Mouse (Mus musculus): ENCODE measurements around the gene Rgsl1.
"Not testable (repeated sequence)": the region's sequence is repeated elsewhere in the genome, so short reads cannot be mapped to it uniquely, and the experiment has no call there.

Rgsl1 gene

DNA sequence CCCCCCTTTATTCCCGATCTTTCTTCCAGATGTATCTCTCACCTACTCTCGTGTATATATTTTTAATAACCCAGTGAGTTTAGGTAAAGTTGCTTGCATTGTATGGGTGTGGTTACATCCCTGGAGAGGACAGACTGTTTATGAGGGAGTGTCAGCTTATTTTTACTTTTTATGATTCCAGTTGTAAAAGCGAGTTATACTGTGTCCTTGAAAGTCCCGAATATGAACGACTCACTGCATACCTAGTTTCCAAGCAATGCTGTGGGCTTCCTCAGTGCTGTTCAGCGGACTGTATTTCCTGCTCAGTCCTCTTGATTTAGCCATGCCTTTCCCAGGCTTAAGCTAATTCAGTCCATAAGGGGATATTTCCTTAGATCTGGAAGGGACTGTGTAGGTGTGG is 68.8 kb downstream of the Rgsl1 start:
- no peak for DNase-seq (ENCODE audit: low spot score)

DNA sequence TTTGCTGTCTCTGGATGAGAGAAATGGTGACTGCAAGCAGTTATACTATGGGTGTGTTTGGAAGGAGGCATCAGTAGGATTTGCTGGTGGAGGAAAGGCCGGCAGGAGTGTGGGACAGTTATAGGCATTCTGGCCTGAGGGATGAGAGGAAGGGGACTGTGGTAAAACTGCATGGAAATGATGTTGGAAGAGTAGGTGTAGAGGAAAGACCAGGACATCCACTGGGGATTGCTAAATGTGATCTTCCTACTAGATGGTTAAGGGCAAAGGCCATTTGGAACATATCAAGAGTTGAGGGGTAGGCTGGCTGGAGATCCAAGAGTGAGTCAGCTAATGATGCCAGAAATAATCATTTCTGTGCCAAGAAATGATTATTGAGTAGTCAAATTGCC is 73.2 kb downstream of the Rgsl1 start:
- no peak for DNase-seq (ENCODE audit: low spot score)

DNA sequence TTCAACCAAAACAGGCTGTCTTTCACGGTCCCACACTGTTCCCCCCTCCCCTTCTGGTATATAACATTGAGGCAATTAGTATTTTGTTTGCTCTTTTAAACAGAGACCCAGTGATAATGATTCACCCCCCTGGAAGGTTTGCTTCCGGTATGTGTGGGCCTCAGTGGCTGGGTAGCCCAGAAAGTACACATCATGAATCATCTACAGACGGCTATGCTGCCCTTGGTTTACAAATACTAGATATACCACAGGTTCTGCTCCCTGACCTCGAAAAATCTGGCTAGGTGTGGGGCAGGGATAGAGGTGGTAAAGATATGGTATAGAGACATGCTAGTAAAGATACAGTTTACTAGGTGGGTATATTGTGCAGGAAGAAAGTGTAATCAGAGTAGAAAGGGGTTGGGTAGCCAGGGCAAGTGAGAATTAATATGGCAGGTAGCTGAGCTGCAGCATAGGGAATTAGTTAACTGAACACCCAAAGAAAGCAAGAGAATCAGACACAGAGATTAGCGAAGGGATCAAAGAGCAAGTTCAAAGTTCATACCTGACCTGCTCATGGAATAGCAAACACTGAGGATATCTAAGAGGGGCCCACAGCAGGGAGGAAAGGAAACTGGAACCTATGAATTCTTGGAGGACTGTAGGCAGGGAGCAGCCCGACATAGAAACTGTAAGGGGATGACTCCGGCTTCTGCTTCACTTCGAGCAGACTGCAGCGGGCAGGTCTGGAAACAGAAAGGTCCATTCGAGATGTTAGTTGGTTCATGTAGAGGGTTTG is 73.8 kb downstream of the Rgsl1 start:
- no peak for DNase-seq (ENCODE audit: low spot score)

DNA sequence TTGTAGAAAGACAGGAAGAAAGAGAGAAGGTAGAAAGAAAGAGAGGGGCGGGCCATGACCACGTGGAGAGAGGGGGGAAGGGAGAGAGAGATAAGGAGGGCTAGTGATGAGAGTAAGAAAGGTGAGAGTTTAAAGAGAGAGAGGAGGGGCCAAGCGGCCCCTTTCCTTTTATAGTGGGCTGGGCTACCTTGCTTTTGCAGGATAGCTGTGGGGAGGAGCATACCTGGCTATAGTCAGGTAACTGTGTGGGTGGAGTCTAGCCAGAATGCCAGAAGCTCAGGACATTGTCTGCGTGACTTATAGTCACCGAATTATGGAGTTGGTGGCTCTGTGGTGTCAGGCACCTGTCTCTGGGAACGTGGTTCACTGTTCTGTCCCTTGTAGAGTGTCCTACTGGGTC is 74.4 kb downstream of the Rgsl1 start:
- not testable (repeated sequence) for DNase-seq (ENCODE audit: low spot score)

DNA sequence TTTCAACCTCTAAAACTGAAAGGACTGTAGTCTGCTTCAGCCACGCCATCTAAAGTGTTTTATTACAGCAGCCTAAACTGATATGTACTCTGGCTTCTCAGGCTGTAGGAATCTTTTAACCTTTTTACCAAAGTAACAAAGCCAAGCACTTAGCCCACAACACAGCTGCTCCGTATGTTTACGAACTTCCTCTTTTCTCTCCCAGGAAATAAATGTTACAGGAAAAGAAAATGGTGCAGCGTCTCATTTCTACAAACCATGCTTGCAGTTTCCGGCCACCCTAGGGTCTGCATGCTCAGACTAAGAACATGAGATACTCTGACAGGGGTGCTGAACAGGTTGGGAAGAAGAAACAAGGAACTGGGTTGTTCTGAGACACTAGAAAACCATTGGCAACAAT is 75.5 kb downstream of the Rgsl1 start:
- DNase-seq (ENCODE audit: low spot score) = no peak

DNA sequence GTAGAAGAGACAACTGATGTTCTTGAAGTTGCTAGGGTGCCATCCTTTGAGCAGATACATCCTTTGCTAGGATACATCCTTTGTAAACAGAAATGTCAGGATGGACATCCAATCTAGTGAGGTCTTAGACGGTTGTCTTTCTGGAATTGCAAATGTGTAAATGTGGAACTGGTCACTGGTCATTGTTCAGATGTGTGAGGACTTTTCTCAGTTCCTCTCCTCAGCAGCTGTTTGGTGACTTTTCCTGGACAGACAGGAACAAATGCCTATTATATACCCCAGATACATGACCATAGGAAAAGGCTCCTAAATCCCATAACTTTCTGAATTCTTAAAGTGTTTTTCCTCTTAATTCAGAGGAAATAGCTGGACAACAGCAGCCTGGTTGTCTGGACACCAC is 76.7 kb downstream of the Rgsl1 start:
- DNase-seq (ENCODE audit: low spot score) = no peak

DNA sequence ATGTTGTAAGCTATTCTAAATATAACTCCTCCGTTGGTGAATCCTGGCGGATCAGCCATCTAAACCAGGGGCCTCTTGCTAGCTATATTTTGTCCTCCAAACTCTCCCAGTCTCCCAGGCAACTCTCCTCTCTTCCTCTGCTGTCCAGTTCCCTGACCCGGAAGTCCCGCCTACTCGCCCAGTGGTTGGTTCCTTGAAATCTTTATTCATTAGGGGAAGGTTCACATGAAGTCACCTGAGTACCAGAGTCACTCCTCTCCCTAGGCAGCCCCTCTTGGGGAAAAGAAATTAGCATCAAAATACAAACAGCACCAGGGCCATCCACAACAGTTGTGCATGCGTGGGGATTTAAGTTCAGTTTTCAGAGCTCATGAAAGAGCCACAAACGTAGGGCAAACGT is 77.6 kb downstream of the Rgsl1 start:
- no peak for DNase-seq (ENCODE audit: low spot score)

DNA sequence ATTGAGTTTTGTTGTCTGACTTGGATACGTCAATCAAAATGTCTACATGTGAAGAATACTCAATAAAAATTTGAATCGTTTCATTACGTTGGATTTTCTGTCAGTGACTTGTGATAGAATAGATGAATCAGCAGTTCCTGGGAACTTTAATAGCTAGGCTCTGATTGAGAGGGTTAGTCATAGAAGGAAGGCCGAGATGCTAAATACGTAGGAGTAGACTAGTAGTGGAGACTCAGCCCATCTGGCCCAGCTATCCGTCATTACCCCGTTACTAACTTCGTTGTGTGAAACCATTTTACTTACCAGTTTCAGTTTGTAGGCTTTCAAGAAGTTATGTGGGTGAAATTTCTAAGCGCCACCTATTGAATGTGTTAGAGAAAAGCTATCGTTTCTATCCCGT is 79.8 kb downstream of the Rgsl1 start:
- no peak for DNase-seq (ENCODE audit: low spot score)

DNA sequence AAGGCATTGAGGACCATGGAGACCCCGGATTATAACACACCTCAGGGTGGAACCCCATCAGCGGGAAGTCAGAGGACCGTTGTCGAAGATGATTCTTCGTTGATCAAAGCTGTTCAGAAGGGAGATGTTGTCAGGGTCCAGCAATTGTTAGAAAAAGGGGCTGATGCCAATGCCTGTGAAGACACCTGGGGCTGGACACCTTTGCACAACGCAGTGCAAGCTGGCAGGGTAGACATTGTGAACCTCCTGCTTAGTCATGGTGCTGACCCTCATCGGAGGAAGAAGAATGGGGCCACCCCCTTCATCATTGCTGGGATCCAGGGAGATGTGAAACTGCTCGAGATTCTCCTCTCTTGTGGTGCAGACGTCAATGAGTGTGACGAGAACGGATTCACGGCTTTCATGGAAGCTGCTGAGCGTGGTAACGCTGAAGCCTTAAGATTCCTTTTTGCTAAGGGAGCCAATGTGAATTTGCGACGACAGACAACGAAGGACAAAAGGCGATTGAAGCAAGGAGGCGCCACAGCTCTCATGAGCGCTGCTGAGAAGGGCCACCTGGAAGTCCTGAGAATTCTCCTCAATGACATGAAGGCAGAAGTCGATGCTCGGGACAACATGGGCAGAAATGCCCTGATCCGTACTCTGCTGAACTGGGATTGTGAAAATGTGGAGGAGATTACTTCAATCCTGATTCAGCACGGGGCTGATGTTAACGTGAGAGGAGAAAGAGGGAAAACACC is 90.0 kb downstream of the Rgsl1 start:
- no peak for DNase-seq (ENCODE audit: low spot score)

DNA sequence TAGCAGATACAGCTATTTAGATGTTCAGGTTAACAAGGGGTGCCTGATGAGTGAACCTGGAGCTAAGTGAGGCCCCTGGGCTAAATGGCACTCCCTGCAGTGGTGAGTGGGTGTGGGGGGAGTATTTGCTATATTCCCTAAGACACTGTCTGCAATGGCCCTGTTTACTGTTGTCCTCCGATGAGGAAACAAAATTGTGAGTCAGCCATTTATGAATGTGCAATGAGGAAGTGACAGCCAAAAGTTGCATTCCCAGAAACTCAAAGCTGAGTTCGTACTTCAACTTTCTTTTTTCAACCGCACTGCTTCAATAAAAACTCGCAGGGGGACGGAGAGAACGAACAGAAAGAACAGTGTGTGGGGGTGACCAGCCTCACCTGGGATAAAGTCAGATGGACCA is 91.4 kb downstream of the Rgsl1 start:
- DNase-seq (ENCODE audit: low spot score) = no peak

DNA sequence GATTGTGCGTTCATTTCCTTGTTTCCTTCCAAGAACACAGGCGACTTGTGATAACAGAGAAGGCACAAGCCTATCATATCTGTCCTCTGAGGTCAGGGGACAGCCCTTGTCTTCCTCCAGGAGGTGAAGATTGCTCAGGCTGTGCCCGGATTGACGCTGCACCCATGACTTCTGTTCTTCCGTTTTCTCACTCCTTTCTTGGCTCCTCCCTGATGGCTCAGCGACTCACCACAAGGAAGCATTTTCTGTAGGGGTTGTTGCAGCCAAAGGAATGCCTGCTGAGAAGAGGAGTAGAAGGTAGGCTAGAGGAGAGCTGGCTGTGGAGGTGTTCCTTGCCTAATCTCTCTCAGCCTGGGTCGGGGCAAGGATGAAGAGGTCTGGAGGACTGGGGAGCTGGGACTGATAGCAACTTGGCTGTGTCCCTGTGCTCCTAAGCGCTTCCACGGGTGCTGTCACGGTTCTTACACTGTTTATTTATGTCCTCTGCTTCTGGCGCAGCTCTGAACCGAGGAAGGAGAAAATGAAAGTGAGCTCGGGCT is 92.1 kb downstream of the Rgsl1 start:
- DNase-seq (ENCODE audit: low spot score) = no peak

DNA sequence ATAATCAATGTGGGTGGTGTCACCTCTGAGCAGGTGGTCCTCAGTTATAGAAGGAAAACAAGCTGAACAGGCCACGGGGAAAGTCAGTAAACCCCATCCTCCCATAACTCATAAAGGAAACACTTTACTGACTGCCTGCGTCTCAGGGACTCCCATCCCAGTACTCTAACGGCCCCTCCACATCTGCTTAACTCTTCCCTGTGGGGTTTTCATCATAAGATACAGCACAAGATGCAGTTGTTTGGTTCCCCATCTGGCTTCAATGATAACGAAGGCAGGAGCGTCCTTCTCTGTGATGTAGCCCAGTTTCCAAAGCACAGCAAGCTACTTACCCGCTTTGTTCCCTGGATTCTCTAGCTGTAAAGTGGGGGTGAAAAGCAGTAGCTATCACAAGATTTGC is 93.9 kb downstream of the Rgsl1 start:
- no peak for DNase-seq (ENCODE audit: low spot score)

DNA sequence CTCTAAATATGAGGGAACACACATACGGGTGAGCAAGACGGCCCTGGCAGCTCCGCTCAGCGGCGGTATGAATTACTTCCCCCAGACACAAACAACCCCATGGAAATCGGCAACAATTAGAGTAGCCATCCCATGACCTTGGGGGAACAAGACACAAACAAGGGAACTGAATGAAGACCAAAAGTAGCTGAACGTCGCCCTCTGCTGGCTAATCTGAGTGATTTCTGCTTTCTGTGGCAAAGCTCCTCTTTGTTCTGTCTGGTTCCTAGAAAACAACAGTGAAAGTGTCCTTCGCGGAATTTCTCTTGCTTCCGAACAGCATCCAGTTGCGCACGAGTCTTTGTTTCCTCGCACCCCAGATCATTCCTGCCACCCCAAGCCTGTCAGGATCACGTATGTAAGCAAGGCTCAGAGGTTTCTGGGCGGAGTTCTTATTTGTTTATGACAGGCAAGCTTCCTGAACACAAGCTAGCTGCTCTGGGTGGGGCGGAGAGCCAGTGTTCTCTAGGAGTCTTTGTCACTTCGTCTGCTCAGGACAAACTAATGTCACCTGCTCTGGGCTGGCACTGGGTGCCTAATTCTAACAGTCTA is 94.6 kb downstream of the Rgsl1 start, which contains the start of gene Rnasel:
Rnasel (plus strand) TSS at position 216 of the 591 bp plus-strand sequence.
- DNase-seq (ENCODE audit: low spot score) = peak; percentile 48

DNA sequence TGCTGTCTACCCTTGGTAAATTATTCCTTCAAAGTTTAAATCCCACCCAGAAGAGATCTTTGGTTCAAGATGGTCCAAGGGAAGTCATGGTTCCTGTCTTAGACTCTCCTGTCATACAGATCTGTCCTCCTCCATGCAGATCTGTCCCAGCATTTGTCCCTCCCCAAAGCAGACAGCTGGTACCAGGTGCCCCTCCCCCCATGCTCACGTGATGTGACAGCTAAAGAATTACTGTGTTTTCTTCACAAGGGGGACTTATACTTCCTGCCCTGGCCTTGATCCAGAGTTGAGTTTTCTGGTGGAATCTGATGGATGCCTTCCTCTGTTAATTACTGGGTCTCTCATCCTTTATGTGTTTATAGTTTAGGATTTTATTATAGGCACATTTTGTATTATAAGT is 95.4 kb downstream of the Rgsl1 start:
- no peak for DNase-seq (ENCODE audit: low spot score)

DNA sequence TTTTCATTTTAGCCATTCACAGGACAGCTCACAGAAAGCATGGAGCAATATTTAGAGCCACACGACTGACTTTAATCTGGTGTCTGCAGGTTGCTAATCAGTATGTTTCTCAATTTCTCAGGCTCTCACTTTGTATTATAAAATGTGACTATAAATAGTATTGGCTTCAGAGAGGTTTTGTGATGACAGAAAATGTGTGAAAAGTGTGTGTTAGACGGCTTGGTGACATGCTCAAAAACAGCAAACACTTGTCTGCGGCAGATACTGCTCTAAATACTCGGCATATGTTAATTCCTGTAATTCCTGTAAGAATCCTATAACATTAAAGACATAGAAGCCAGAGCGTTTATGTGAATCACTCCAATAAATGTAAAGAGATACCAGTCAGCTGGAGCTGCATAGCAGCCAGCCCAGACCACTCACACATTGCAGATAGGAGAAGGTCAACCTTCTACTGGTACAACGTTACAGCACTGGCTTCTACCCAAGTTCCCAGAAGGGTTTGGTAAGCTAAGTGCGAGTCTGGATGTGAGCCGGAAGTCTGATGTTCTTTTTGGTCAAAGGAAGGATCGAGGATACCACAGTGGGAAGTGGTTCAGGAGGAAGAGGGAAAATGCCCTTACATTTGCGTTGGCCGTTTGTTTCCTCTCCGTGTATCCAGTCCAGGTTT is 95.9 kb downstream of the Rgsl1 start:
- no peak for DNase-seq (ENCODE audit: low spot score)

DNA sequence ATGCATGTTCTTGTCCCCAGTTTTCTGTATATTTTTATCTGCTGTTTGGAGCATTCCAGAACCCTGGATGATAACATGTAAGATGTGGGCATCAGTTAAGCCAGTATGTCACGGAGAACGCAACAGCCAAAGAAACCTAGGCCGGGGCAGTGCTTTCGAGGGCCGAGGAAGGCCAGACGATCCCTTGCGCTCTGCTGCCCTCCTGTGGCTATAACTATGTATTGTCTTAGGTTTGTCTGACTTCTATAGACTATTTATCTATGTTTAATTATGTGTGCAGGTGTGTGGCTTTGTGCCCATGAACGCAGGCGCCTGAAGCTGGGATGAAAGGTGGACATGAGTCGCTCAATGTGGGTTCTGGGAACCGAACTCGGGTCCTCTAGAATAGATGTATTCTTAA is 97.2 kb downstream of the Rgsl1 start:
- DNase-seq (ENCODE audit: low spot score) = peak; percentile 52

DNA sequence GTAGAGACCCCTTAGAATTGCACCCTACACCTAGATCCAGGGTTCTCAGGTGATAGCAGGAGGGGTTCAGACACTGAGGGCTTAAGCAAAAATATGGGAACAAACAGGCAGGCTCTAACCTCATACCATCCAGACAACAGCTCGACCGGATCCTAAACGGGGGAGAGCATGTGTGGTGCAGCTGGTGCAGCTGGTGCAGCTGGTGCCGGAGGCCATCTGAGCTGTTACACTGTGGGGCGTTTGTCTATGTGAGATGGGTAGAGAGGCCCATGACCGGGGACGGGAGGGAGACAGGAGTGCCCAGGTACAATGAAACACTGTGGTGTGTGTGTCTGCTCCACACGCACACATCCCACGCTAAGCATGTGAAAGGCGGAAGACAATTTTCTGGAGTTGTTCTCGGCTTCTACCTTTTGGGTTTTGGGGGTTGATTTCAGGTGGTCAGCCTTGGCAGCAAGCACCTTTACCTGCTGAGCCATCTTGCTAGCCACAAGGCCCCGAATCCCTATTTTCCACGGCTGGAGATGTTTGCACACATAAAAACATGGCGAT is 97.7 kb downstream of the Rgsl1 start:
- no peak for DNase-seq (ENCODE audit: low spot score)

DNA sequence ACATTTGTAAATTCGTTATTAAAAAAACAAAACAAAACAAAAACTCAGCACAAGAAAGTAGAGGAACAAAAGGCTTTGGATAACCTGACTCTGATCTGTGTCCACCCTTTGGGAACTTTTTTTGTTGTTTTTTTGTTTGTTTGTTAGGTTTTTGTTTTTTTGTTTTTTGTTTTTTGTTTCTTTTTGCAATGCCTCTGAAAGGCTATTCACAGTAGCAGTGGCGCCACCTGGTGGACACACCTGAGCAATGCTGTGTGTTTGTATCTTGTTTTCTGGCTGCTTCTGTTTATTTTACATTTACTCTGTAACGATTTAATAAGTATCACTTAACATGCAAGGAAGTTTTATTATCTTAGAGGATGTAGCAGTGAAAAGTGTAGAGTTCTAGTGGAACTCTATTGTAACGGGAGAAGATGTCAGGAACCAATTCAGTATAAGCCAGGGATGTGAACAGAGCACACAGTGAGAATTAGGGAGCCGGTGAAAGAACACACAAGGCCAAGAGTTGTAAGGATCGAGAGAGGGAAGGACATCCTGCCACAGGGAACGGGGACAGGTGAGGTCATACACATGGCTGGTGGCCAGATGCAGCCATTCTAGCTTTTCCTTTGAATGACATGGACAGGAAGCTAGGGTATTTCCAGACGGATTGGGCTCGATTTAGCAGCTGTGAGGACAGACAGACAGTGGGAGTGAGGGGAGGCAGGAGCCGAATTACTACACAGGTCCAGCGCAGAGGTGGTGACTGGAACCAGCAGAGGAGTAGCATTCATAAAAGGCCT is 101.4 kb downstream of the Rgsl1 start:
- peak; percentile 82 for DNase-seq (ENCODE audit: low spot score)

DNA sequence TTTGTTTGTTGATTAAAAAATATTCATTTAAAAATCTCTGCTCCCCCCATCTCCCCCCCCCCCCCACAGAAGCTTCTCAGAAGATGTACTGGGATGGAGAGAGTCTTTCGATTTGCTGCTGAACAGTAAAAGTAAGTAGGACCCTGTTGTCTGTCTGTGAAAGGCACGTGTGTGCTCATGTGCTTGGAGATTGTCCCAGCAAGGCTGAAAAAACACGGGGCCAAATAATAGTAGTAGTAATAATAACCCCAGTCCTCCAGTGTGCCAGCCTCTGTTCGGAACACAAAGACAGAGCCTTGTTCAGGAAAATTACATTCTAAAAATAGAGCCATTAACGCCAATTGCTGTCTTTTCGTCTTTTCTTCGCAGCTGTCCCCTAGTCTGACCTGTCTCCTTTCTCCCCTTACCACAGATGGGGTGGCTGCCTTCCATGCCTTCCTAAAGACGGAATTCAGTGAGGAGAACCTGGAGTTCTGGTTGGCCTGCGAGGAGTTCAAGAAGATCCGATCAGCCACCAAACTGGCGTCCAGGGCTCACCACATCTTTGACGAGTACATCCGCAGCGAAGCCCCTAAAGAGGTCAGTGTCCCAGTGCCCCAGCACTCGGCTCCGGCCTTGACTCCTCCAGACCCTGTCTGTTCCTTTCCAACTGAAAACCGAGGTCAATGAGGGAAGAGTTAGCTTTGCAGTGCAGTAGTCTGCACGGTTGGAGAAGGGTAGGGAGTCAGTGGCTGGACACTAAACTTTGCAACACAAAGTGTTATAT is 102.2 kb downstream of the Rgsl1 start:
- no peak for DNase-seq (ENCODE audit: low spot score)

DNA sequence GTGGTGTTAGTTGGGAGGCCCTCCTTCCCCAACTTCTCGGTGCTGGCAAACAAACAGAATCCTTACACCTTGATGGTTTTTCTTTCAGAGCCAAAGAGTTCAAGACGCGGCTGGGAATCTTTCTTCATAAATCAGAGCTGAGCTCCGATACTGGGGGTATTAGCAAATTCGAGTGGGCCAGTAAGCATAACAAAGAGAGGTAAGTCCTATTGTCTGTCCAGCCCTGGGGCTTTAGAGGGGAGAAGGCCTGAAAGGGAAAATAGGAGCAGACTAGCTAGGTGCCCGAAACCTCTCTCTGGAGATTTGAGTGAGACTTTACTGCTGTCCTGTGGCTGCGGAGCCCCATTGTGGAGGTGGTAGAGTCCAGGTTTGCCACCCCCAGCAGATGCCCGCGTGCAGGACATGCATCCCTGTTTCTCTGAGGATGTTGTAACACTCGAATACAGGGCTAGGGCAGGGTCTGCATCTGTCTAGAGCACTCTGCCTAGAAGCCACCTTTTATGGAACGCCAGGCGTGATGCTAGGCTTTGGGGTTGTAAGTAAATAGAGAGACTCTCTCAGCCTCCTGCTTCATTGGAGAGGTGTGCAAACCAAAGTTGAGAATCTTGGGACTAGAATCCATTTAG is 103.1 kb downstream of the Rgsl1 start:
- DNase-seq (ENCODE audit: low spot score) = no peak
